Mouse (Mus musculus): ENCODE results near the gene Rpp21. TPM values are rescaled to one million over a fixed set of nuclear protein-coding genes. Genes with fewer than 3 reads are reported as not detected.

Gene Rpp21
- polyA plus RNA-seq, 1 experiment from 2014 or later = 139 TPM

- ATAC-seq = no peak
- Histone ChIP-seq H3K4me1 (ENCODE audit: control insufficient read depth, insufficient read depth, low read length) (no peaks in the 10 kb centered on the region), H3K27ac (ENCODE audit: low read length) (no peak overlapping the region), H3K4me2 (ENCODE audit: low read depth, low read length) (no peak overlapping the region), H3K36me3 (ENCODE audit: control insufficient read depth, insufficient read depth, low read length) (no peaks in the 10 kb centered on the region), H3K27me3 (replicated peaks; ENCODE audit: control insufficient read depth, insufficient read depth, low read length) (peaks cover 46% of the 10 kb centered on the region), H3K9ac (ENCODE audit: low read depth, low read length) (no peak overlapping the region), H3K9me3 (ENCODE audit: control insufficient read depth, low read length) (no peaks in the 10 kb centered on the region), H3K4me3 (ENCODE audit: low read length) (no peak overlapping the region)
- 60% methylated on average over 5 of the region's 5 CpGs for WGBS
These were observed 39.2 kb downstream of the Rpp21 start for GRCm38 (mm10) chr17:36218594-36219155.

- WGBS = 4% methylated on average over 20 of the region's 20 CpGs
- Histone ChIP-seq H3K9me3 (ENCODE audit: control insufficient read depth, low read length) (no peaks in the 10 kb centered on the region), H3K27ac (ENCODE audit: low read length) (no peak overlapping the region), H3K36me3 (ENCODE audit: control insufficient read depth, insufficient read depth, low read length) (no peaks in the 10 kb centered on the region), H3K4me2 (ENCODE audit: low read depth, low read length) (no peak overlapping the region), H3K4me1 (ENCODE audit: control insufficient read depth, insufficient read depth, low read length) (no peaks in the 10 kb centered on the region), H3K4me3 (ENCODE audit: low read length) (no peak overlapping the region), H3K9ac (ENCODE audit: low read depth, low read length) (no peak overlapping the region), H3K27me3 (replicated peaks; ENCODE audit: control insufficient read depth, insufficient read depth, low read length) (peaks cover 39% of the 10 kb centered on the region)
- no peak for ATAC-seq
These were observed 42.3 kb downstream of the Rpp21 start for GRCm38 (mm10) chr17:36215586-36215985.

GRCm38 (mm10) chr17:36206846-36207245 is 51.0 kb downstream of the Rpp21 start:
- no peaks in the 10 kb centered on the region for H3K9me3 ChIP-seq (ENCODE audit: control insufficient read depth, low read length)
- ATAC-seq = no peak
- H3K4me2 ChIP-seq (ENCODE audit: low read depth, low read length) = no peak overlapping the region
- no peak overlapping the region for H3K4me3 ChIP-seq (ENCODE audit: low read length)
- peaks cover 6% of the 10 kb centered on the region; the same call in 1 of the 2 replicates for H3K4me1 ChIP-seq (ENCODE audit: control insufficient read depth, insufficient read depth, low read length)
- H3K36me3 ChIP-seq (ENCODE audit: control insufficient read depth, insufficient read depth, low read length) = no peaks in the 10 kb centered on the region
- H3K27ac ChIP-seq (ENCODE audit: low read length) = no peak overlapping the region
- peaks cover 25% of the 10 kb centered on the region for H3K27me3 ChIP-seq (replicated peaks; ENCODE audit: control insufficient read depth, insufficient read depth, low read length)
- no peak overlapping the region for H3K9ac ChIP-seq (ENCODE audit: low read depth, low read length)

- ATAC-seq = peak; percentile 26; the same call in 1 of the 2 replicates
- peak overlapping the region; percentile 42 for H3K4me3 ChIP-seq (ENCODE audit: low read length)
- H3K4me2 ChIP-seq (ENCODE audit: low read depth, low read length) = peak overlapping the region; percentile 75
- H3K27me3 ChIP-seq (replicated peaks; ENCODE audit: control insufficient read depth, insufficient read depth, low read length) = peaks cover 22% of the 10 kb centered on the region
- H3K36me3 ChIP-seq (ENCODE audit: control insufficient read depth, insufficient read depth, low read length) = no peaks in the 10 kb centered on the region
- no peaks in the 10 kb centered on the region for H3K9me3 ChIP-seq (ENCODE audit: control insufficient read depth, low read length)
- peak overlapping the region; percentile 36; the same call in 1 of the 2 replicates for H3K9ac ChIP-seq (ENCODE audit: low read depth, low read length)
- peaks cover 6% of the 10 kb centered on the region; the same call in 1 of the 2 replicates for H3K4me1 ChIP-seq (ENCODE audit: control insufficient read depth, insufficient read depth, low read length)
- WGBS = 1% methylated on average over 30 of the region's 41 CpGs
- no peak overlapping the region for H3K27ac ChIP-seq (ENCODE audit: low read length)
These were observed 52.0 kb downstream of the Rpp21 start for GRCm38 (mm10) chr17:36205862-36206261.

Other genes starting within 250 kb of the Rpp21 start
- gene H2-T24, start 237.5 kb downstream of the Rpp21 start, polyA plus RNA-seq (2015; fragmentation: Nextera tagmentation; extraction: Ambion mirVana) = 1.8 TPM in 2 replicates
- gene H2-T23, start 225.2 kb downstream of the Rpp21 start, polyA plus RNA-seq (2015; fragmentation: Nextera tagmentation; extraction: Ambion mirVana) = 17.7 and 19.4 TPM in 2 replicates
- 16.0 and 16.1 TPM in 2 replicates for gene H2-T22, start 215.3 kb downstream of the Rpp21 start, polyA plus RNA-seq (2015; fragmentation: Nextera tagmentation; extraction: Ambion mirVana)
- 0.86 and 1.2 TPM in 2 replicates for gene Gm6034, start 215.1 kb downstream of the Rpp21 start, polyA plus RNA-seq (2015; fragmentation: Nextera tagmentation; extraction: Ambion mirVana)
- gene Gm11127, start 199.7 kb downstream of the Rpp21 start, polyA plus RNA-seq (2015; fragmentation: Nextera tagmentation; extraction: Ambion mirVana) = 7.2 and 11.9 TPM in 2 replicates
- gene Gm19684, start 136.4 kb downstream of the Rpp21 start, polyA plus RNA-seq (2015; fragmentation: Nextera tagmentation; extraction: Ambion mirVana) = 0.29 and 0.36 TPM in 2 replicates
- 1.4 and 2.1 TPM in 2 replicates for gene Gm7030, start 128.6 kb downstream of the Rpp21 start, polyA plus RNA-seq (2015; fragmentation: Nextera tagmentation; extraction: Ambion mirVana)
- gene Gm8909, start 89.5 kb downstream of the Rpp21 start, polyA plus RNA-seq (2015; fragmentation: Nextera tagmentation; extraction: Ambion mirVana) = 1.9 and 3.5 TPM in 2 replicates
- gene H2-T3, start 67.8 kb downstream of the Rpp21 start, polyA plus RNA-seq (2015; fragmentation: Nextera tagmentation; extraction: Ambion mirVana) = 42.3 and 46.9 TPM in 2 replicates
- gene Trim39, start 14.2 kb upstream of the Rpp21 start, polyA plus RNA-seq (2015; fragmentation: Nextera tagmentation; extraction: Ambion mirVana) = 9.7 and 10.6 TPM in 2 replicates
- gene H2-M10.2, start 28.4 kb upstream of the Rpp21 start, polyA plus RNA-seq (2015; fragmentation: Nextera tagmentation; extraction: Ambion mirVana) = not detected in 2 replicates
- not detected in 2 replicates for gene H2-M10.1, start 68.1 kb upstream of the Rpp21 start, polyA plus RNA-seq (2015; fragmentation: Nextera tagmentation; extraction: Ambion mirVana)
- gene H2-M10.3, start 110.3 kb upstream of the Rpp21 start, polyA plus RNA-seq (2015; fragmentation: Nextera tagmentation; extraction: Ambion mirVana) = not detected in 2 replicates
- gene H2-M10.4, start 204.3 kb upstream of the Rpp21 start, polyA plus RNA-seq (2015; fragmentation: Nextera tagmentation; extraction: Ambion mirVana) = not detected in 2 replicates